Mouse (Mus musculus) layer of hippocampus, adult 8-10 months (tissue): ENCODE results near the gene S100a14. TPM values are rescaled to one million over a fixed set of nuclear protein-coding genes. Genes with fewer than 3 reads are reported as not detected.
A peak's percentile ranks its signal among the peaks of the same experiment; 100 is the strongest.

ENCODE experiments used
- DNase-seq, 2 experiments: peaks; one replicate each; pipeline ENCODE4 v3.0.0; 2022; ENCODE audit warnings: low spot score in 2 of 2
- total RNA-seq, 4 experiments: library from RNA; stranded (reverse); gene quantifications; 2 replicates each; pipeline ENCODE4 v1.2.4; 2022

The S100a14 gene
- total RNA-seq = 1 to 10 TPM in 1 of 4 experiments, under 1 TPM in 1, not detected in 2; 0.49 to 1.3 TPM

- DNase-seq = no peak
These were observed at the start of gene S100a14 for GRCm38 (mm10) chr3:90526580-90526979. Gene S100a14 (plus strand): TSS chr3:90526856.

GRCm38 (mm10) chr3:90486998-90487397 is 39.7 kb upstream of the S100a14 start:
- no peak for DNase-seq

- DNase-seq = no peak
These were observed 38.1 kb upstream of the S100a14 start for GRCm38 (mm10) chr3:90488576-90488975.

- DNase-seq = peak; percentile 90 to 96
These were observed 35.9 kb upstream of the S100a14 start, which contains the start of gene Snapin for GRCm38 (mm10) chr3:90490696-90491256. Gene Snapin (minus strand): TSS chr3:90491033.

- no peak for DNase-seq
These were observed 35.3 kb upstream of the S100a14 start for GRCm38 (mm10) chr3:90491350-90491749.

GRCm38 (mm10) chr3:90493831-90494540 is 32.7 kb upstream of the S100a14 start:
- DNase-seq = no peak

GRCm38 (mm10) chr3:90495850-90496525 is 30.7 kb upstream of the S100a14 start:
- DNase-seq = no peak

GRCm38 (mm10) chr3:90497597-90497996 is 29.1 kb upstream of the S100a14 start:
- no peak for DNase-seq

- no peak for DNase-seq
These were observed 23.2 kb upstream of the S100a14 start for GRCm38 (mm10) chr3:90503444-90503843.

- DNase-seq = no peak
These were observed 21.4 kb upstream of the S100a14 start for GRCm38 (mm10) chr3:90505216-90505615.

GRCm38 (mm10) chr3:90506362-90506761 is 20.3 kb upstream of the S100a14 start:
- no peak for DNase-seq

GRCm38 (mm10) chr3:90508287-90508949 is 18.2 kb upstream of the S100a14 start:
- DNase-seq = no peak

GRCm38 (mm10) chr3:90508950-90509746 is 17.5 kb upstream of the S100a14 start, which contains the start of gene Chtop:
Gene Chtop (minus strand): TSS chr3:90509498.
- DNase-seq = peak; percentile 98 to 99

GRCm38 (mm10) chr3:90509747-90510123 is 16.9 kb upstream of the S100a14 start:
- DNase-seq = no peak

- no peak for DNase-seq
These were observed 14.4 kb upstream of the S100a14 start for GRCm38 (mm10) chr3:90512276-90512675.

GRCm38 (mm10) chr3:90512948-90513642 is 13.6 kb upstream of the S100a14 start:
- no peak for DNase-seq

GRCm38 (mm10) chr3:90513796-90514590 is 12.7 kb upstream of the S100a14 start, which contains the start of the genes S100a1 and S100a13:
Gene S100a1 (minus strand): TSS chr3:90514392.
Gene S100a13 (plus strand): TSS chr3:90514435.
- DNase-seq = peak; percentile 36 to 54

GRCm38 (mm10) chr3:90514691-90515090 is 12.0 kb upstream of the S100a14 start:
- no peak for DNase-seq

GRCm38 (mm10) chr3:90515242-90515641 is 11.4 kb upstream of the S100a14 start:
- no peak for DNase-seq
